Mouse (Mus musculus) large intestine, adult 2 months (tissue): ENCODE data around the gene Grin3b. TPM values are rescaled to one million over a fixed set of nuclear protein-coding genes. Genes with fewer than 3 reads are reported as not detected.
"Not testable (repeated sequence)": the region's sequence is repeated elsewhere in the genome, so short reads cannot be mapped to it uniquely, and the experiment has no call there.

Experiments used
- DNase-seq: peaks from one replicate; pipeline ENCODE4 v3.0.0-alpha.2; 2012; ENCODE audit warnings: low read depth, low spot score
- WGBS: fragments of 180-500 bp; shearing (Covaris S2); methylation state at CpG from one replicate; pipeline ENCODE4 v1.1.7; 2018; 5-methylcytosine and 5-hydroxymethylcytosine counted together
- polyA plus RNA-seq: library from polyadenylated mRNA; depleted of rRNA; stranded (reverse); fragments of >200 nt; gene quantifications from 2 replicates; pipeline ENCODE4 v1.2.3, GENCODE M21; 2012

Gene Grin3b
- polyA plus RNA-seq, 1 experiment, result not detected

GRCm38 (mm10) chr10:79934794-79935569 lies 35.5 kb upstream of the Grin3b start:
- WGBS, result 63% methylated on average over 16 of the region's 16 CpGs
- no peak for DNase-seq

- WGBS, result 19% methylated on average over 10 of the region's 10 CpGs
- DNase-seq, result no peak
Measured at GRCm38 (mm10) chr10:79936284-79936910, 34.1 kb upstream of the Grin3b start.

- no peak for DNase-seq
- 6% methylated on average over 27 of the region's 27 CpGs for WGBS
Measured at GRCm38 (mm10) chr10:79936911-79937441, 33.5 kb upstream of the Grin3b start.

GRCm38 (mm10) chr10:79937775-79938526 lies 32.6 kb upstream of the Grin3b start:
- 71% methylated on average over 11 of the region's 11 CpGs for WGBS
- no peak for DNase-seq

GRCm38 (mm10) chr10:79940749-79941148 lies 29.8 kb upstream of the Grin3b start:
- 50% methylated on average over 7 of the region's 7 CpGs for WGBS
- DNase-seq, result no peak

- 93% methylated on average over 1 of the region's 1 CpGs for WGBS
- no peak for DNase-seq
Measured at GRCm38 (mm10) chr10:79942988-79943387, 27.5 kb upstream of the Grin3b start.

GRCm38 (mm10) chr10:79943471-79943901 lies 27.0 kb upstream of the Grin3b start:
- WGBS, result 33% methylated on average over 9 of the region's 9 CpGs
- DNase-seq, result no peak

GRCm38 (mm10) chr10:79945507-79946234 lies 24.8 kb upstream of the Grin3b start:
- no peak for DNase-seq
- WGBS, result 40% methylated on average over 16 of the region's 16 CpGs

GRCm38 (mm10) chr10:79946752-79947322 lies 23.7 kb upstream of the Grin3b start:
- 54% methylated on average over 7 of the region's 7 CpGs for WGBS
- DNase-seq, result no peak

- DNase-seq, result no peak
- WGBS, result 87% methylated on average over 6 of the region's 6 CpGs
Measured at GRCm38 (mm10) chr10:79947502-79947901, 23.0 kb upstream of the Grin3b start.

- no peak for DNase-seq
- 92% methylated on average over 4 of the region's 4 CpGs for WGBS
Measured at GRCm38 (mm10) chr10:79949873-79950272, 20.6 kb upstream of the Grin3b start.

GRCm38 (mm10) chr10:79950661-79951060 lies 19.9 kb upstream of the Grin3b start:
- WGBS, result 88% methylated on average over 18 of the region's 18 CpGs

GRCm38 (mm10) chr10:79953946-79954345 lies 16.6 kb upstream of the Grin3b start:
- no peak for DNase-seq
- WGBS, result 81% methylated on average over 6 of the region's 6 CpGs

More at GRCm38 (mm10) chr10:79950661-79951060, 19.9 kb upstream of the Grin3b start:
- no peak for DNase-seq

- WGBS, result 86% methylated on average over 9 of the region's 9 CpGs
- no peak for DNase-seq
Measured at GRCm38 (mm10) chr10:79955691-79956090, 14.8 kb upstream of the Grin3b start.

GRCm38 (mm10) chr10:79956643-79957154 lies 13.8 kb upstream of the Grin3b start:
- no peak for DNase-seq
- WGBS, result 65% methylated on average over 4 of the region's 4 CpGs

- DNase-seq, result no peak
- 7% methylated on average over 21 of the region's 21 CpGs for WGBS
Measured at GRCm38 (mm10) chr10:79958140-79958816, 12.2 kb upstream of the Grin3b start.

- DNase-seq, result not testable (repeated sequence)
- WGBS, result 5% methylated on average over 10 of the region's 10 CpGs
Measured at GRCm38 (mm10) chr10:79959412-79959811, 11.1 kb upstream of the Grin3b start.

- peak; percentile 98 for DNase-seq
- WGBS, result under 1% methylated on average over 61 of the region's 61 CpGs
Measured at GRCm38 (mm10) chr10:79959847-79960601, 10.5 kb upstream of the Grin3b start, which contains the start of gene Wdr18. Wdr18 (plus strand) TSS chr10:79960152.
